Mouse (Mus musculus) forebrain, embryonic 11.5 days (tissue): ENCODE data around the gene Slit1. TPM values are rescaled to one million over a fixed set of nuclear protein-coding genes. Genes with fewer than 3 reads are reported as not detected.

ENCODE experiments used
- ATAC-seq: fragments of 200-750 bp; cut with Nextera tagmentation; replicated peaks from 2 replicates; pipeline ENCODE4 v1.8.0; 2017; ENCODE audit warnings: moderate TSS enrichment; ENCODE audit not compliant: low FRiP score
- DNase-seq: peaks from one replicate; pipeline ENCODE4 v3.0.0-alpha.2; 2017; ENCODE audit warnings: low spot score
- H3K27ac ChIP-seq: fragments of 300-500 bp; sonication (generic); 2 replicates; pipeline ENCODE4 v1.5.1; 2014; ENCODE audit warnings: low read depth, low read length
- H3K27me3 ChIP-seq: fragments of 300-500 bp; sonication (generic); 2 replicates; pipeline ENCODE4 v1.6.1; 2014; ENCODE audit warnings: mild to moderate bottlenecking, low read length, mixed read lengths; ENCODE audit not compliant: control insufficient read depth, insufficient read depth
- H3K36me3 ChIP-seq: fragments of 300-500 bp; sonication (generic); 2 replicates; pipeline ENCODE4 v1.6.1; 2014; ENCODE audit warnings: mild to moderate bottlenecking, low read length, moderate library complexity, mixed read lengths; ENCODE audit not compliant: control insufficient read depth, insufficient read depth
- H3K4me1 ChIP-seq: fragments of 300-500 bp; sonication (generic); replicated peaks from 2 replicates; pipeline ENCODE4 v1.6.1; 2014; ENCODE audit warnings: low read length, mixed read lengths; ENCODE audit not compliant: control insufficient read depth, insufficient read depth
- H3K4me2 ChIP-seq: fragments of 300-500 bp; sonication (generic); 2 replicates; pipeline ENCODE4 v1.6.1; 2014; ENCODE audit warnings: low read depth, mild to moderate bottlenecking, low read length, moderate library complexity, mixed read lengths; ENCODE audit not compliant: severe bottlenecking
- H3K4me3 ChIP-seq: fragments of 300-500 bp; sonication (generic); 2 replicates; pipeline ENCODE4 v1.5.1; 2014; ENCODE audit warnings: low read depth, low read length
- H3K9ac ChIP-seq: fragments of 300-500 bp; sonication (generic); 2 replicates; pipeline ENCODE4 v1.6.1; 2014; ENCODE audit warnings: low read length
- H3K9me3 ChIP-seq: fragments of 300-500 bp; sonication (generic); 2 replicates; pipeline ENCODE4 v1.6.1; 2016; ENCODE audit warnings: low read length, mixed read lengths; ENCODE audit not compliant: control insufficient read depth
- WGBS: fragments of 180-500 bp; shearing (Covaris S2); extraction: QIAGEN DNeasy Blood & Tissue Kit; methylation state at CpG from one replicate; pipeline ENCODE4 v1.1.7; 2014; 5-methylcytosine and 5-hydroxymethylcytosine counted together
- polyA plus RNA-seq: library from polyadenylated mRNA; unstranded; fragments of >200 nt; fragmentation: Nextera tagmentation; extraction: Ambion mirVana; gene quantifications from 2 replicates; pipeline ENCODE4 v1.2.1, GENCODE M21; 2014

Slit1 gene
- polyA plus RNA-seq, 1 experiment from 2014 or later = 4.6 TPM

DNA sequence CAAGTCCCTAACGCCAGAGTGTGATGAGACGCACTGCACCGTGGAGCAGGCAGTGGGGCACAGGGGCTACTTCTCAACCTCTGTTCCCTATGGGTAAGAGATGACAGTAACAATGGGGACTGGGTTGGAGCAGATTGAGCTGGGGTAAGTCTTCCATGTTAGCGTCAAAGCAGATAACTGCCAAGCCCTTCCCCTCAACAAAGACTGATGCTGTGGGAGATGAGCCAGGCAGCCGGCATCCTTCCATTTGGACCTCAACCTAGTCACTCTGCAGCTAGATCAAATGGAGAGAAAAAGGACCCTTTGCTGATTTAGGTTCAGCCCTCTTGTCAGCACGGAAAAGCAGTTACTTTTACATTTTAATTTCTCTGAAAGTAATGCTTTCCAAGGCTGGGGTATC is 40.8 kb downstream of the Slit1 start:
- H3K27me3 ChIP-seq = no peaks in the 10 kb centered on the region
- DNase-seq (no peak), ATAC-seq (no peak)
- H3K4me3 ChIP-seq = no peak overlapping the region
- no peak overlapping the region for H3K4me2 ChIP-seq
- no peak overlapping the region for H3K27ac ChIP-seq
- WGBS = 76% methylated on average over 6 of the region's 6 CpGs
- H3K36me3 ChIP-seq = no peaks in the 10 kb centered on the region
- no peak overlapping the region for H3K9ac ChIP-seq
- H3K4me1 ChIP-seq = peaks cover 21% of the 10 kb centered on the region
- H3K9me3 ChIP-seq = no peaks in the 10 kb centered on the region

DNA sequence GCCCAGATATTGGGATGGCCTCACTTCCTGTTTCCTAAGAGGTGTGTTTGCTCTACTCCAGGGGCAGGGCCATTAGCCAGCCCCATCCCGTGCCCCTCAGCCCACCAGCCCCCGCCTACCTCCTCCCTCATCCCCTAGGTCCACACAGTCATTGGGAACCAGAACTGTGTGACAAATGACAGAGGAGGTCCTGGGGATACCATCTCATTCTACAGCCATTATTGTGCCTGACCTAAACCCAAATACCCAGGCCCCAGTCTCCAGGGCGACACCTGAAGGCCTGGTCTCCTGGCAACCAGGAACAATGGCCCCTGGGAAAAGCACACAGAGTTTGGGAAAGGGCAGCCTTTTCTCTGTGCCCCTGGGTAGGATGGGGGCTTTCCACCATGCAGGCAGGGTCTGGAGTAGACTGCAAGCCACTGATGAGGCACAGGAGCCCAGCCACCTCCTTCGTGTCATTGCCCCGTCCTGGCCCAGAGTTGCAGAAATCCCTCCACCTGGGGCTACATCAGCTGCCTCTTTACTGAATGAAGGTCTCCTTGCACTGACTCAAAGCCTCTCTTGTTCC is 44.5 kb downstream of the Slit1 start:
- ATAC-seq (peak; percentile 59), DNase-seq (peak; percentile 80)
- 20% methylated on average over 5 of the region's 5 CpGs for WGBS
- H3K4me2 ChIP-seq = no peak overlapping the region
- no peak overlapping the region for H3K4me3 ChIP-seq
- no peaks in the 10 kb centered on the region for H3K36me3 ChIP-seq
- no peaks in the 10 kb centered on the region for H3K9me3 ChIP-seq
- peaks cover 3% of the 10 kb centered on the region; the same call in 1 of the 2 replicates for H3K27me3 ChIP-seq
- no peak overlapping the region for H3K27ac ChIP-seq
- H3K4me1 ChIP-seq = peaks cover 19% of the 10 kb centered on the region; the same call in 1 of the 2 replicates
- H3K9ac ChIP-seq = no peak overlapping the region

DNA sequence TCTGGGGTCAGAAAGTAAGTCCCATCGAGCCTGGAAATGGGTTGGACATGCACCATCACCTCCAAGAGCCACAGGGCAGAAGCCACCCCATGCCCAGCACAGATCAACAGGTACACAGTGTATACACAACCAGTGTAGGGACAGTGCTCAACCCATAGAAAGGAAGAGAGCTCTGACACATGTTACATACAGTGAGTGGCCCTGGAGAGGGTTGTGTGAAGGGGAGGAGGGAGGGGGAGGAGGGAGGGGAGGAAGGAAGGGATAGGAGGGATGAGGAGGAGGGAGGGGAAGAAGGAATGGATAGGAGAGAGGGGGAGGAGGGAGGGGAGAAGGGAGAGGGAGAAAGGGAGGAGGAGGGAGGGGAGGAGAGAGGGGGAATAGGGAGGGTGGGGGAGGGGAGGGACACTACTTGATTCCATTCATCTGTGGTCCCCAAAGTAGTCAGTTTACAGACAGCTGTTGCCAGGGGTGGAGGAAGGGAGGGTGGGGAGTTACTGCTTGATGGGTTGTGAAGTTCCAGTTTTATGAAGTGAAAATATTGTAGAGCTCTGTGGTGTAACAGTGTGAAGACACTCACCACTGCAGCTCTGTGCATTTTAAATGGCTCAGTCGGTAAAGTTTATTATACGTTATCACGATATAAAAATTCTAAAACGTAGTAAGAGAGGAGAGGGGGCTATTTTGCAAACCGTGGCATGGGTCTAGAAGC is 45.5 kb downstream of the Slit1 start:
- DNase-seq (no peak), ATAC-seq (peak; percentile 70)
- H3K4me2 ChIP-seq = no peak overlapping the region
- no peaks in the 10 kb centered on the region for H3K36me3 ChIP-seq
- WGBS = 72% methylated on average over 6 of the region's 6 CpGs
- no peak overlapping the region for H3K4me3 ChIP-seq
- H3K9me3 ChIP-seq = no peaks in the 10 kb centered on the region
- peak overlapping the region; percentile 58; the same call in 1 of the 2 replicates for H3K27ac ChIP-seq
- H3K4me1 ChIP-seq = peaks cover 19% of the 10 kb centered on the region; the same call in 1 of the 2 replicates
- H3K27me3 ChIP-seq = peaks cover 3% of the 10 kb centered on the region; the same call in 1 of the 2 replicates
- no peak overlapping the region for H3K9ac ChIP-seq

DNA sequence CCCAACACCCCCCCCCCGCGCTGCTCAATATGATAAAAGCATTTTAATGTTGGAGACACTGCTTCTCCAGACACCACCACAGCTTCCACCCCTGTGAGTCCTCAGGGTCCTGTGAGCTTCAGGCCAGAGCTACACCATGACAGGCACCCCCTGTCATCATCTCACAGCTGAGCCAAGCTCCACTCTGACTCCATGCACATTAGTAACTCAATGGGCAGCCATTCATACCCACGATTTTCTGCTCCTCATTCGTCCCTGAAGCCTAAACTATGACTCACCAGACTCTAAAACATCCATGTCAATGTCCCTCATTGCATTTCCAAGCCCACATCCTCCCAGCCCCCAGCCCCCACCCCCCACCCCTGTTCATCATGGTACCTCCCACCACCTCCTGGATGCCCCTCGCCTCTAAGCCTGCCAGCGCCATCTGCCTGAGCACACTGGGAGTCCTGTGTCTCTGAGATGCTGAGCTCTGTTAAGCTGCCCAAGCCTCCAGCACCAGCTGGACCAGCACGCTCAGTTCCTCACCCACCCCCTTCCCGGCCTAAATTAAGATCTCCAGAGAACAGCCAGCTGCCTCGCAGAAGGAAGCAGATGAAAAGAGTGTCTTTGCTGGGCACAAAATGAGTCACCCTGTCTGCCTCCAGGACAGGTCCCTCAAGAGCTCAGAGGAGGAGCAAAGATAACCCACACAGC is 46.2 kb downstream of the Slit1 start:
- H3K27ac ChIP-seq = peak overlapping the region; percentile 58; the same call in 1 of the 2 replicates
- no peak overlapping the region for H3K9ac ChIP-seq
- peaks cover 19% of the 10 kb centered on the region; the same call in 1 of the 2 replicates for H3K4me1 ChIP-seq
- WGBS = 38% methylated on average over 9 of the region's 9 CpGs
- no peaks in the 10 kb centered on the region for H3K9me3 ChIP-seq
- no peak overlapping the region for H3K4me2 ChIP-seq
- H3K36me3 ChIP-seq = no peaks in the 10 kb centered on the region
- peaks cover 3% of the 10 kb centered on the region; the same call in 1 of the 2 replicates for H3K27me3 ChIP-seq
- ATAC-seq (peak; percentile 68), DNase-seq (no peak)
- H3K4me3 ChIP-seq = no peak overlapping the region

DNA sequence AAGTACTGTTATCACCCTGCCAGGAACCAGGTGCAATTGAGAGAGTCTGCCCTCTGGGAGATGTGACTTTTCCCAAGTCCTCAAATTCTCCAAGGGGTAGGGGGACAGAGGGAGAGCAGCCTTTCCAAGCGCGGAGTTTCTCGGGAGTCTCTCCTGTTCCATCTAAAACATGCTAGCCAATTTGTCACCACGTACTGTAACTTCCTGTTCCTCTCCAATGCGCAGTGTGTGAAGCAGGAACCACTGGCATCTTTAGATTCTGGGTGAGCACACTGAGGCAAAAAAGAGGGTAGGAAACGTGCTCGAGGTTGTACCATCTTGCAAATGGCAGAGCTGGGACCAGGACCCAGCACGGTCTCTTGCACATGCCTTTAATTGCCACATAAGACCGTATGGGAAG is 47.0 kb downstream of the Slit1 start:
- H3K4me3 ChIP-seq = no peak overlapping the region
- no peaks in the 10 kb centered on the region for H3K36me3 ChIP-seq
- H3K4me2 ChIP-seq = no peak overlapping the region
- 90% methylated on average over 9 of the region's 9 CpGs for WGBS
- DNase-seq (no peak), ATAC-seq (no peak)
- peaks cover 3% of the 10 kb centered on the region; the same call in 1 of the 2 replicates for H3K27me3 ChIP-seq
- H3K4me1 ChIP-seq = peaks cover 21% of the 10 kb centered on the region; the same call in 1 of the 2 replicates
- H3K9ac ChIP-seq = no peak overlapping the region
- H3K9me3 ChIP-seq = no peaks in the 10 kb centered on the region
- H3K27ac ChIP-seq = no peak overlapping the region

DNA sequence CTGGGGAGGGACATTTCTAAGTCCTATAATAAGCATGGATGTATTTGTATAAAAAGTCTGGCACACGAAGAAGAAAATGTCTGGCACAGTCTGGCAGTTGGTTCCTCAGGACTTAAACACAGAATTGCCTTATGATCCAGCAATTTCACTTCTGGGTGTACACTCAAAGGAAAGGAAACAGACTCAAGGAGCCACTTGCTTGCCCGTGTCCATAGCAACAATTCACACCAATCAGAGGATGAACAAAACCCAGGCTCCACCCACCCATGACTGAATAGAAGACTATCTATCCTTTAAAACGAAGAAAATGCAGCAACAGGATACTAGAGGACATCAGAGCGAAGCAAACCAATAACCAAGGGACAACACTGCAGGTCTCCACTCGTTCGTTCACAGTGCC is 48.4 kb downstream of the Slit1 start:
- WGBS = 73% methylated on average over 6 of the region's 6 CpGs
- H3K4me2 ChIP-seq = no peak overlapping the region
- H3K27me3 ChIP-seq = peaks cover 3% of the 10 kb centered on the region; the same call in 1 of the 2 replicates
- ATAC-seq (no peak), DNase-seq (no peak)
- H3K36me3 ChIP-seq = no peaks in the 10 kb centered on the region
- peaks cover 21% of the 10 kb centered on the region; the same call in 1 of the 2 replicates for H3K4me1 ChIP-seq
- no peaks in the 10 kb centered on the region for H3K9me3 ChIP-seq
- H3K27ac ChIP-seq = no peak overlapping the region
- no peak overlapping the region for H3K9ac ChIP-seq
- no peak overlapping the region for H3K4me3 ChIP-seq

DNA sequence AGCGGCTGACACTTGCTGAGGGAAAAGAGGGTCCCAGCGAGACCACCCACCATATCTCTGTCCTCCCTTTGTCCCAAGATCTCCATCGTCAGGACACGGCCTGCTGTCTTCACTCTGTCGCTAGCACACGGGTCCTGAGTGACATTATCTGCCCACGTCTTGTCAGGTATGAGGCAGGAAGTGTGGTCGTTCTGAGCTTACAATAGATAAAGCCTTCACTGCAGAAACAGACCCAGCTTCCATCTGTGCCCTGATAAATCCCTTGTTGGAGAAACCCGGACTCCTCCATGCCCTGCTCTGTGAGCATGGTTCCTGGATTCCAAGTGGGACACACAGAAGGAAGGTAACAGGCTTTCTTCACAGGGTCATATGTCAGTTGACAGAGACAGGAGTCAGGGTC is 48.9 kb downstream of the Slit1 start:
- ATAC-seq = no peak
- H3K9ac ChIP-seq = no peak overlapping the region

DNA sequence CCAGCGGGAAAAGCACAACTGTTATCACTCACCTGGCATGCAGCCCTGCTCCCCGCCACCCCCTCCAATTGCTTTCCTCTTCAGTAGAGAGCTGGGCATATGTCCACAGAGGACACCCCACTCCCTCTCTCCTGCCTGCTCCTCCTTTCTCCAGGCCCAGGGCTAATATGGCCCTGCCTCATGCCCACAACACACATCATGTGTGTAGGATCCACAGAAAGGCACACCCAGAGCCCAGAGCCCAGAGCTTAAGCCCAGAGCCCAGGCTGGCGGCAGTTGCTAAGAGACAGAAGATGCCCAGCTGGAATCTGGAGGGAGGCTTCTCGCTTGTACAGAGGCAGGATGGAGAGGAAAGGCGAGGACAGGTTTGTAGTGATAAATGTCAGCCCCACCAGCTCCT is 49.7 kb downstream of the Slit1 start:
- no peak overlapping the region for H3K27ac ChIP-seq
- DNase-seq (peak; percentile 69), ATAC-seq (no peak)
- H3K4me3 ChIP-seq = no peak overlapping the region
- H3K4me2 ChIP-seq = no peak overlapping the region
- H3K9ac ChIP-seq = no peak overlapping the region
- WGBS = 39% methylated on average over 5 of the region's 5 CpGs
- H3K4me1 ChIP-seq = peaks cover 13% of the 10 kb centered on the region; the same call in 1 of the 2 replicates
- H3K27me3 ChIP-seq = peaks cover 3% of the 10 kb centered on the region; the same call in 1 of the 2 replicates
- H3K9me3 ChIP-seq = no peaks in the 10 kb centered on the region
- no peaks in the 10 kb centered on the region for H3K36me3 ChIP-seq

More for the DNA sequence above, 48.9 kb downstream of the Slit1 start:
- Histone ChIP-seq H3K27me3 (peaks cover 3% of the 10 kb centered on the region; the same call in 1 of the 2 replicates), H3K27ac (no peak overlapping the region), H3K4me2 (no peak overlapping the region), H3K4me3 (no peak overlapping the region), H3K36me3 (no peaks in the 10 kb centered on the region), H3K9me3 (no peaks in the 10 kb centered on the region), H3K4me1 (peaks cover 20% of the 10 kb centered on the region; the same call in 1 of the 2 replicates)
- WGBS = 80% methylated on average over 9 of the region's 9 CpGs
- DNase-seq = no peak
